Mouse (Mus musculus) gastrocnemius, adult 2 months (tissue): ENCODE results near the gene Dnajb5. TPM values are rescaled to one million over a fixed set of nuclear protein-coding genes. Genes with fewer than 3 reads are reported as not detected.

Experiments used
- DNase-seq: peaks from one replicate; pipeline ENCODE4 v3.0.0; 2022
- H3K27ac ChIP-seq: fragments of 200-600 bp; 2 replicates; pipeline ENCODE4 v1.8.1; 2022; ENCODE audit warnings: mild to moderate bottlenecking
- H3K4me3 ChIP-seq: fragments of 200-600 bp; 2 replicates; pipeline ENCODE4 v1.8.1; 2022; ENCODE audit warnings: mild to moderate bottlenecking, moderate library complexity
- CTCF ChIP-seq: fragments of 200-600 bp; IDR thresholded peaks from 2 replicates; pipeline ENCODE4 v1.8.1; 2022; ENCODE audit warnings: antibody characterized with exemption, mild to moderate bottlenecking, moderate library complexity
- intact Hi-C: fragments of 180-260 bp; cut with DNase I; formaldehyde crosslinking; loops from one replicate; pipeline ENCODE4 v1.15.1; 2025
- long read RNA-seq, 2 experiments: library from polyadenylated mRNA; stranded (forward); transcript quantifications; one replicate each; pipeline ENCODE4 v2.0.0; 2021
- total RNA-seq, 2 experiments: library from RNA; stranded (reverse); gene quantifications; 2 replicates each; pipeline ENCODE4 v1.2.3; 2021

Gene Dnajb5
- 100 to 1,000 TPM; 178 to 216 TPM for total RNA-seq
- long read RNA-seq, experiment 1, full-length matches to known transcripts: 84 of 104 reads
- long read RNA-seq, experiment 1, partial matches to known transcripts: 17 of 104 reads
- long read RNA-seq, experiment 1, other reads (novel, unspliced or antisense): 3 of 104 reads
- long read RNA-seq, experiment 2, full-length matches to known transcripts: 73 of 91 reads
- long read RNA-seq, experiment 2, partial matches to known transcripts: 14 of 91 reads
- long read RNA-seq, experiment 2, other reads (novel, unspliced or antisense): 4 of 91 reads

- H3K27ac ChIP-seq: peak within 1 kb of the TSS; percentile 100
- H3K4me3 ChIP-seq: peak within 1 kb of the TSS; percentile 93
- peak; percentile 98 for DNase-seq
- intact Hi-C loops: loop anchor here (10.0 kb wide), 1 partner anchor 1195 kb away; the partner anchor contains the start of genes Galt and Sigmar1
- TF ChIP-seq CTCF: no peak; the same call in 1 of the 2 replicates
These were observed at the start of gene Dnajb5 for GRCm38 (mm10) chr4:42949676-42950051. Gene Dnajb5 (plus strand): TSS chr4:42949814.

DNA sequence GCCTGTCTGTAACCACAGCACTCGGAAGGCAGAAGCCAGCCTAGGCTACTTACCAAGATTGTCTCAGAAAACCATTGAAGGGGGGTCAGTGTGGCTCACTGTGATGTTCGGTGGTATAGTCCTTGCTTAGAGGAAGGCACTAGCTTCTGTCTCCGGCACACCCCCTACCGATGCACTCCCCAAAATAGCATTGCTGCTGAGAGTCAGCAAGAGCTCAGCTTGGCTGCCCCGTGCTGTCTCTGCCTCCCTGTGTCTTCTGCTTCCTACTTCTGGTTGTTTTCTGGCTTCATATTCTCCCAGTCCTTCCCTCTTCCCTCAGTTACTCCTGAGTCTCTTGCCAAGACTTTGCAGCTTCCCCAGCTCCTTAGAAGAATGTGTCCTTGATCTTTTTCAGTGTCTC lies 48.7 kb upstream of the Dnajb5 start:
- no peak for DNase-seq
- intact Hi-C loops: no loop called here
- no peak overlapping the region for H3K4me3 ChIP-seq
- H3K27ac ChIP-seq: no peak overlapping the region
- TF ChIP-seq CTCF: no peak

GRCm38 (mm10) chr4:42902174-42902573 lies 47.4 kb upstream of the Dnajb5 start:
- Histone ChIP-seq H3K4me3 (no peak overlapping the region), H3K27ac (no peak overlapping the region)
- intact Hi-C loops: no loop called here
- peak; percentile 38 for TF ChIP-seq CTCF
- peak; percentile 24 for DNase-seq

DNA sequence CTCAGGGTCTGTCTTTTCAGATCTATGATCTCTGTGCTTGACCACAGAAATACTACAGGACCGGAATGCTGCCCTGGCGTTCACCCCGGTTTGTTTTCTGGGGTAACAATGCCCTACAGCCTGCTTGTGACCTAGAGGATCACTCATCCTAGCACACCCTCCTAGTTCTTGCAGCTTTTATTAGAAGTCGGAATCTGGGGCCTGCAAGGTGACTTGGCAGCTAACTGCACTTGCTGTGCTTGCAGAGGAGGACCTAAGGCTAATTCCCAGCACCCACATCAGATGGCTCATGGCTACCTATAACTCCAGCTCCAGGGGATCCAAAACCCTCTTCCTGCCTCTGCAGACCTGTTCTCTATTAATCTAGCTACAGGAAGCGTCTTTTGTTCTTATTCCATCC lies 46.9 kb upstream of the Dnajb5 start:
- intact Hi-C loops: no loop called here
- no peak for TF ChIP-seq CTCF
- no peak for DNase-seq
- Histone ChIP-seq H3K27ac (no peak overlapping the region), H3K4me3 (no peak overlapping the region)

DNA sequence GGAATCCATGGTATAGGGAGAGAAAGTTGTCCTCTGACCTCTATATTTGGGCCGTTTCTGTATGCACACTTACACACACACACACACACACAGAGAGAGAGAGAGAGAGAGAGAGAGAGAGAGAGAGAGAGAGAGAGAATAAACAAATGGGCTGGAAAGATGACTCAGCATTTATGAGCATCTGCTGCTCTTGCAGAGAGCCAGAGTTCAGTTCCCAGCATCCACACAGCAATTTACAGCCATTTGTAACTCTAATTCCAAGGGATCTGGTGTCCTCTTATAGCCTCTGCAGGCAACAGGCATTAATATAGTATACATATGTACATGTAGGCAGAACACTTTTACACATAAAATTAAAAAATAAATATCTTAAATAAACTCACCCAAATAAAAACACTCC lies 45.7 kb upstream of the Dnajb5 start:
- Histone ChIP-seq H3K27ac (no peak overlapping the region), H3K4me3 (no peak overlapping the region)
- no peak for DNase-seq
- TF ChIP-seq CTCF: no peak
- intact Hi-C loops: no loop called here

DNA sequence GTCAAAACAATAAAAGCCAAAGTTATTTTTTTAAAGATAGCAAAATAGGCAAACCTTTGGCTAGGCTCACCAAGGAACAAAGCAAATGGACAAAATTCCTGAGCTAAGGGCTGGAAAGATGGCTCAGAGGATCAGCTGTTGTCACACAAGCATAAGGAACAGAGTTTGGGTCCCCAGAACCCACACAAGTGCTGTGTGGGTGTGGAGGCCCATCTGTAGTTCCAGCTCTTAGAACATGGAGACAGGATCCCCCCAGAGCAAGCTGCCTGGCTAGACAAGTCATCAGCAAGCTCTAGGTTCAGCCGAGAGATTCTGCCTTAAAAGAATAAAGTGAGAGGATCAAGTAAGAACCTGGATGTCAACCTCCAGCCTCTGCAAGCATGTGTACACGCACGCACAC lies 45.1 kb upstream of the Dnajb5 start:
- intact Hi-C loops: no loop called here
- DNase-seq: no peak
- Histone ChIP-seq H3K4me3 (no peak overlapping the region), H3K27ac (no peak overlapping the region)
- no peak for TF ChIP-seq CTCF

DNA sequence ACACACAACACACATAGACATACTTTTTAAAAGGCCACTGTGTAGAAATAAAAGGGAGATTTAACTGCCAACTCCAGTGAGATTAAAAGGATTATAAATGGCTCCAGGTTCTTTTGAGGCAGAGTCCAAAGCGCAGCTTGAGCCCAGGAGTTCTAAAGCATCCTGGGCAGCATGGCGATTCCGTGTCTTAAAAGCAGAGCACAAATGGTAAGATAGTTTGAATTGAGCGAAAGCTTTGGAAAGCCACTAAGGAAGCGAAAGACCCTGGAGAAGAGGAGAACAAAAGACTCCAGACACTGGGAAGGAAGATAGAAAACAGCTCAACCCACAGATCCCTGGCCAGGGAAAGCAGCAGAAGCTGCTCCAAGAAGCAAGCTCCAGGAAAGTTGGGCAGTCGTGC lies 44.6 kb upstream of the Dnajb5 start:
- intact Hi-C loops: no loop called here
- no peak overlapping the region for H3K27ac ChIP-seq
- DNase-seq: no peak
- H3K4me3 ChIP-seq: no peak overlapping the region
- no peak for TF ChIP-seq CTCF

DNA sequence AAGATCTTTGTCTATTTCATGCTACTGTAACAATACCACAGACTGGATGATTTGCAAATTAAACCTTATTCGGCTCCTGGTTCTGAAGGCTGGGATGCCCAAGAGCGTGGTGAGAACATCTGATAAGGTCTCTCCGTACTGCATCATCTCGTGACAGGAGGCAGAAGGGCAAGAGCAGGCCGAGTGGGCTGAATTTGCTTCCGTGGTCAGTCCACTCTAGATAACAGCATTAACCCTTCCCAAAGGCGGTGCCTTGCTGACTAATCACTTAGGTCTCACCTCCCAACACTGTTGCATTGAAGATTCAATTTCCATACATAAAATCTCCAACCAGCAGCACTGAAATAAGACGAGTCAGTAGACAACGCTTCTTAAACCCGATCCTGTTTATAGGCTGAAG lies 36.2 kb upstream of the Dnajb5 start:
- no peak for TF ChIP-seq CTCF
- intact Hi-C loops: no loop called here
- H3K4me3 ChIP-seq: no peak overlapping the region
- H3K27ac ChIP-seq: no peak overlapping the region
- no peak for DNase-seq

DNA sequence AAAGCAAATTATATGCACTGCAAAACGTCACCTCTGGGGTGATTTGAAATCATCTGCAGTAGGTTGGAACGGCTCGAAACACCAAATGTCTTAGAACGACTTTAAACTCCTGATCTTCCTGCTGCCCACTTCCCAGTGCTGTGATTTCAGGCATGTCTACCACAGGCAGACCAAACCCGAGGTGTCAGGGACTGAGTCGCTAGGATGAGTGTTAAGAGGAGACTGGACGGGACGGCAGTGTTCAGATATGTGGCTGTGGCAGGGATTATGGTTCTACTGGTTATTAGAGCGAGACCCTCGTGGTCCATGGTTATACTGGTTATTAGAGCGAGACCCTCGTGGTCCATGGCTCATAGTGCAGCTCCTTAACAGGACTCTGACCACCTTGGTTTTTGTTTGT lies 34.3 kb upstream of the Dnajb5 start:
- no peak for DNase-seq
- Histone ChIP-seq H3K4me3 (no peak overlapping the region), H3K27ac (no peak overlapping the region)
- no peak for TF ChIP-seq CTCF
- intact Hi-C loops: no loop called here

DNA sequence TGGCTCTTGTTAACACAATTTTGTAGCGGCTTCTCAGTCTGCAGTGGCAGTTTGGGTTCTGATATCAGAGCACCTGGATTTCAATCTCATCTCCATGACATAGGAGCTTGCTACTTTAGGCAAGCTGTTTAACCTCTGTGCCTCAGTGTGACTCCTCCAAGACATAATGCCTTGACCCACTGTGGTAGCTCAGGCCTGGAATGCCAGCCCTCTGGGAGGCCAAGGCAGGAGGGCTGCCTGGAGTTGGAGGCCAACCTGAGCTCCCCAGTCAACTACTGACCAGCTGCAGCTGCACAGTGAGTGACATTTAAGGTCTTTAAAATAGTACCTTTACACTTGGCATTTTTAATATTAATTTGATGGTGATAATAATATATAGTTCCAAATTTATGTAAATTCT lies 33.6 kb upstream of the Dnajb5 start:
- H3K27ac ChIP-seq: no peak overlapping the region
- no peak for DNase-seq
- no peak for TF ChIP-seq CTCF
- intact Hi-C loops: no loop called here
- no peak overlapping the region for H3K4me3 ChIP-seq

GRCm38 (mm10) chr4:42916617-42917401 lies 32.8 kb upstream of the Dnajb5 start, which contains the start of gene Phf24:
Gene Phf24 (plus strand): TSS chr4:42916660.
- TF ChIP-seq CTCF: no peak
- intact Hi-C loops: no loop called here
- Histone ChIP-seq H3K27ac (peak within 1 kb of the TSS; percentile 20; the same call in 1 of the 2 replicates), H3K4me3 (peak within 1 kb of the TSS; percentile 74)
- DNase-seq: peak; percentile 63

DNA sequence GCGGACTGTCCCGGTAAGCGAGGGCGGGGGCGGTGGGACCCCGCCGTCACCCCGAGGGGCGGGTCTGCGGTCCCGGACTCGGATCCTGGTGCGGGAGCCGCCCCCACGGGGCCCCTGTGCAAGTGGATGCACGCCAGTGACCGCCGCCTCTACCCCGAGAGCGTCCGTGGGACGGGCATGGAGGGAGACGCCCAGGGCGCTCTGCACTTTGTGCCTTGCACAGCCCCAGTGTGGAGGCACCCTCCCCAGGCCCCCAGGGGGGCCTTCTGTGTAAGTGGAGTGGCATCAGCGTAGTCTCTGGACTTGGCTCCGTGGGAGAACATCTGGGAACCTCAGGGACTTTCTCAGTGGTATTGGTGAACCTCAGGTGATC lies 32.2 kb upstream of the Dnajb5 start:
- Histone ChIP-seq H3K27ac (no peak overlapping the region), H3K4me3 (peak overlapping the region; percentile 74)
- DNase-seq: no peak
- TF ChIP-seq CTCF: no peak
- intact Hi-C loops: no loop called here

- H3K27ac ChIP-seq: no peak overlapping the region
- no peak for DNase-seq
- intact Hi-C loops: no loop called here
- no peak for TF ChIP-seq CTCF
- H3K4me3 ChIP-seq: no peak overlapping the region
These were observed 28.9 kb upstream of the Dnajb5 start for GRCm38 (mm10) chr4:42920726-42921125.

- Histone ChIP-seq H3K4me3 (no peak overlapping the region), H3K27ac (no peak overlapping the region)
- intact Hi-C loops: no loop called here
- no peak for DNase-seq
- TF ChIP-seq CTCF: no peak
These were observed 28.1 kb upstream of the Dnajb5 start for GRCm38 (mm10) chr4:42921536-42921935.
